Mouse (Mus musculus): Measurements from ENCODE around the gene Tnxb. TPM values are rescaled to one million over a fixed set of nuclear protein-coding genes. Genes with fewer than 3 reads are reported as not detected.
"Not testable (repeated sequence)": the region's sequence is repeated elsewhere in the genome, so short reads cannot be mapped to it uniquely, and the experiment has no call there.

Gene Tnxb
- total and polyA plus RNA-seq, 2 experiments = 3.5 to 3.6 TPM

GRCm38 (mm10) chr17:34700671-34701071 is 30.3 kb downstream of the Tnxb start:
- no peak overlapping the region for H3K4me3 ChIP-seq (ENCODE audit: insufficient read depth, low read depth, low read length)
- H3K4me1 ChIP-seq (ENCODE audit: control insufficient read depth, insufficient read depth, low read length) = no peaks in the 10 kb centered on the region
- no peak overlapping the region for H3K9ac ChIP-seq (ENCODE audit: low read depth, low read length)
- 70% methylated on average over 2 of the region's 2 CpGs for WGBS
- no peak for DNase-seq (ENCODE audit: extremely low read depth, low read depth, low spot score)
- H3K27me3 ChIP-seq (ENCODE audit: control insufficient read depth, insufficient read depth, low read length) = no peaks in the 10 kb centered on the region
- H3K27ac ChIP-seq (replicated peaks; ENCODE audit: insufficient read depth, low read depth, low read length) = no peak overlapping the region
- no peaks in the 10 kb centered on the region for H3K79me2 ChIP-seq (ENCODE audit: control insufficient read depth, insufficient read depth, low read length)
- no peak for TF ChIP-seq CTCF (IDR thresholded peaks at IDR 0.05; ENCODE audit: low read depth, low read length)
- TF ChIP-seq POLR2A (IDR thresholded peaks at IDR 0.05; ENCODE audit: extremely low read depth, insufficient read depth, low read length) = no peak
- H3K36me3 ChIP-seq (ENCODE audit: control insufficient read depth, insufficient read depth, low read length) = no peaks in the 10 kb centered on the region

GRCm38 (mm10) chr17:34706476-34706875 is 36.1 kb downstream of the Tnxb start:
- H3K79me2 ChIP-seq (ENCODE audit: control insufficient read depth, insufficient read depth, low read length); H3K9ac ChIP-seq (ENCODE audit: low read depth, low read length); H3K27ac ChIP-seq (replicated peaks; ENCODE audit: insufficient read depth, low read depth, low read length); H3K36me3 ChIP-seq (ENCODE audit: control insufficient read depth, insufficient read depth, low read length); DNase-seq (ENCODE audit: extremely low read depth, low read depth, low spot score); H3K4me1 ChIP-seq (ENCODE audit: control insufficient read depth, insufficient read depth, low read length); H3K4me3 ChIP-seq (ENCODE audit: insufficient read depth, low read depth, low read length); H3K27me3 ChIP-seq (ENCODE audit: control insufficient read depth, insufficient read depth, low read length): not testable (repeated sequence)
- WGBS = 91% methylated on average over 2 of the region's 2 CpGs

GRCm38 (mm10) chr17:34712951-34713350 is 42.6 kb downstream of the Tnxb start:
- H3K36me3 ChIP-seq (ENCODE audit: control insufficient read depth, insufficient read depth, low read length) = no peaks in the 10 kb centered on the region
- no peak overlapping the region for H3K27ac ChIP-seq (replicated peaks; ENCODE audit: insufficient read depth, low read depth, low read length)
- H3K79me2 ChIP-seq (ENCODE audit: control insufficient read depth, insufficient read depth, low read length) = no peaks in the 10 kb centered on the region
- no peak overlapping the region for H3K4me3 ChIP-seq (ENCODE audit: insufficient read depth, low read depth, low read length)
- 43% methylated on average over 6 of the region's 6 CpGs for WGBS
- no peaks in the 10 kb centered on the region for H3K27me3 ChIP-seq (ENCODE audit: control insufficient read depth, insufficient read depth, low read length)
- no peak for TF ChIP-seq POLR2A (IDR thresholded peaks at IDR 0.05; ENCODE audit: extremely low read depth, insufficient read depth, low read length)
- peak; percentile 71 for TF ChIP-seq CTCF (IDR thresholded peaks at IDR 0.05; ENCODE audit: low read depth, low read length)
- peak; percentile 22 for DNase-seq (ENCODE audit: extremely low read depth, low read depth, low spot score)
- no peaks in the 10 kb centered on the region for H3K4me1 ChIP-seq (ENCODE audit: control insufficient read depth, insufficient read depth, low read length)
- H3K9ac ChIP-seq (ENCODE audit: low read depth, low read length) = no peak overlapping the region

- H3K36me3 ChIP-seq (ENCODE audit: control insufficient read depth, insufficient read depth, low read length); H3K4me3 ChIP-seq (ENCODE audit: insufficient read depth, low read depth, low read length); H3K27ac ChIP-seq (replicated peaks; ENCODE audit: insufficient read depth, low read depth, low read length); DNase-seq (ENCODE audit: extremely low read depth, low read depth, low spot score); H3K27me3 ChIP-seq (ENCODE audit: control insufficient read depth, insufficient read depth, low read length); H3K4me1 ChIP-seq (ENCODE audit: control insufficient read depth, insufficient read depth, low read length); H3K79me2 ChIP-seq (ENCODE audit: control insufficient read depth, insufficient read depth, low read length); H3K9ac ChIP-seq (ENCODE audit: low read depth, low read length): not testable (repeated sequence)
- 75% methylated on average over 9 of the region's 9 CpGs for WGBS
Measured at GRCm38 (mm10) chr17:34714181-34714907, 44.0 kb downstream of the Tnxb start.

GRCm38 (mm10) chr17:34714908-34715445 is 44.6 kb downstream of the Tnxb start:
- H3K79me2 ChIP-seq (ENCODE audit: control insufficient read depth, insufficient read depth, low read length); H3K27me3 ChIP-seq (ENCODE audit: control insufficient read depth, insufficient read depth, low read length); H3K36me3 ChIP-seq (ENCODE audit: control insufficient read depth, insufficient read depth, low read length); H3K4me1 ChIP-seq (ENCODE audit: control insufficient read depth, insufficient read depth, low read length); H3K27ac ChIP-seq (replicated peaks; ENCODE audit: insufficient read depth, low read depth, low read length); H3K4me3 ChIP-seq (ENCODE audit: insufficient read depth, low read depth, low read length); H3K9ac ChIP-seq (ENCODE audit: low read depth, low read length); DNase-seq (ENCODE audit: extremely low read depth, low read depth, low spot score): not testable (repeated sequence)
- WGBS = 83% methylated on average over 5 of the region's 5 CpGs

- H3K9ac ChIP-seq (ENCODE audit: low read depth, low read length); H3K27ac ChIP-seq (replicated peaks; ENCODE audit: insufficient read depth, low read depth, low read length); DNase-seq (ENCODE audit: extremely low read depth, low read depth, low spot score); H3K27me3 ChIP-seq (ENCODE audit: control insufficient read depth, insufficient read depth, low read length); H3K79me2 ChIP-seq (ENCODE audit: control insufficient read depth, insufficient read depth, low read length); H3K4me1 ChIP-seq (ENCODE audit: control insufficient read depth, insufficient read depth, low read length); H3K4me3 ChIP-seq (ENCODE audit: insufficient read depth, low read depth, low read length); H3K36me3 ChIP-seq (ENCODE audit: control insufficient read depth, insufficient read depth, low read length): not testable (repeated sequence)
- WGBS = 94% methylated on average over 7 of the region's 7 CpGs
Measured at GRCm38 (mm10) chr17:34715451-34715850, 45.1 kb downstream of the Tnxb start.

Measured in liver, adult 2 months (tissue).